Mouse (Mus musculus) lung, adult 2 months (tissue): Measurements from ENCODE around the gene Cep112. TPM values are rescaled to one million over a fixed set of nuclear protein-coding genes. Genes with fewer than 3 reads are reported as not detected.
A peak's percentile ranks its signal among the peaks of the same experiment; 100 is the strongest.

Source experiments
- DNase-seq: peaks from one replicate; pipeline ENCODE4 v3.0.0; 2022
- H3K4me1 ChIP-seq: fragments of 200-500 bp; 2 replicates; pipeline ENCODE4 v1.6.1; 2011; ENCODE audit warnings: low read length; ENCODE audit not compliant: control insufficient read depth, insufficient read depth
- H3K4me3 ChIP-seq: fragments of 200-500 bp; replicated peaks from 2 replicates; pipeline ENCODE3; 2011; ENCODE audit warnings: low read depth, mild to moderate bottlenecking, control low read depth, low read length; ENCODE audit errors: extremely low read depth
- CTCF ChIP-seq: fragments of 200-500 bp; IDR thresholded peaks from 2 replicates; pipeline ENCODE4 v1.5.1; 2011; ENCODE audit warnings: mild to moderate bottlenecking, low read length, control low read depth; ENCODE audit not compliant: insufficient read depth
- POLR2A ChIP-seq: fragments of 200-500 bp; IDR thresholded peaks from 2 replicates; pipeline ENCODE4 v1.6.1; 2011; ENCODE audit warnings: low read depth, mild to moderate bottlenecking, control low read depth, low read length, borderline replicate concordance; ENCODE audit errors: extremely low read depth
- WGBS: fragments of 180-500 bp; shearing (Covaris S2); methylation state at CpG from one replicate; pipeline ENCODE4 v1.1.7; 2018; 5-methylcytosine and 5-hydroxymethylcytosine counted together
- polyA plus RNA-seq: library from polyadenylated mRNA; depleted of rRNA; stranded (reverse); fragments of >200 nt; gene quantifications from 2 replicates; pipeline ENCODE4 v1.2.3, GENCODE M21; 2012

Cep112 gene
- polyA plus RNA-seq, 1 experiment: 0.39 TPM

- DNase-seq: no peak
- H3K4me3 ChIP-seq: no peak overlapping the region
- no peak for TF ChIP-seq POLR2A
- no peak for TF ChIP-seq CTCF
- 68% methylated on average over 8 of the region's 9 CpGs for WGBS
- no peaks in the 10 kb centered on the region for H3K4me1 ChIP-seq
These were observed 14.9 kb upstream of the Cep112 start for GRCm38 (mm10) chr11:108409876-108410644.

GRCm38 (mm10) chr11:108416360-108416759 lies 8.6 kb upstream of the Cep112 start:
- Histone ChIP-seq H3K4me3 (no peak overlapping the region), H3K4me1 (no peaks in the 10 kb centered on the region)
- no peak for DNase-seq
- 97% methylated on average over 1 of the region's 1 CpGs for WGBS
- TF ChIP-seq CTCF (no peak), POLR2A (no peak)

GRCm38 (mm10) chr11:108418540-108418939 lies 6.5 kb upstream of the Cep112 start:
- WGBS: 20% methylated on average over 1 of the region's 1 CpGs
- peak; percentile 14; the same call in 1 of the 2 replicates for TF ChIP-seq CTCF
- no peak for TF ChIP-seq POLR2A
- no peaks in the 10 kb centered on the region for H3K4me1 ChIP-seq
- H3K4me3 ChIP-seq: no peak overlapping the region
- DNase-seq: no peak

GRCm38 (mm10) chr11:108419242-108419641 lies 5.8 kb upstream of the Cep112 start:
- Histone ChIP-seq H3K4me1 (no peaks in the 10 kb centered on the region), H3K4me3 (no peak overlapping the region)
- WGBS: 81% methylated on average over 6 of the region's 6 CpGs
- TF ChIP-seq CTCF: no peak
- TF ChIP-seq POLR2A: no peak
- DNase-seq: no peak

- Histone ChIP-seq H3K4me1 (peaks cover 2% of the 10 kb centered on the region; the same call in 1 of the 2 replicates), H3K4me3 (no peak overlapping the region)
- 64% methylated on average over 4 of the region's 4 CpGs for whole genome bisulfite sequencing
- no peak for DNase-seq
- TF ChIP-seq CTCF: no peak
- no peak for TF ChIP-seq POLR2A
These were observed 4.2 kb upstream of the Cep112 start for GRCm38 (mm10) chr11:108420751-108421150.

- WGBS: 85% methylated on average over 7 of the region's 7 CpGs
- DNase-seq: no peak
- Histone ChIP-seq H3K4me1 (peaks cover 2% of the 10 kb centered on the region; the same call in 1 of the 2 replicates), H3K4me3 (no peak overlapping the region)
- no peak for TF ChIP-seq POLR2A
- no peak for TF ChIP-seq CTCF
These were observed 1.8 kb upstream of the Cep112 start for GRCm38 (mm10) chr11:108423221-108423620.

GRCm38 (mm10) chr11:108424111-108424510 lies 881 bp upstream of the Cep112 start:
- Histone ChIP-seq H3K4me1 (peaks cover 2% of the 10 kb centered on the region; the same call in 1 of the 2 replicates), H3K4me3 (no peak overlapping the region)
- WGBS: 18% methylated on average over 5 of the region's 5 CpGs
- no peak for DNase-seq
- TF ChIP-seq POLR2A: no peak
- no peak for TF ChIP-seq CTCF

- TF ChIP-seq CTCF (no peak), POLR2A (no peak)
- peak overlapping the region; percentile 50 for H3K4me3 ChIP-seq
- no peak for DNase-seq
- 9% methylated on average over 14 of the region's 14 CpGs for WGBS
- peaks cover 2% of the 10 kb centered on the region; the same call in 1 of the 2 replicates for H3K4me1 ChIP-seq
These were observed 565 bp downstream of the Cep112 start for GRCm38 (mm10) chr11:108425592-108425921.

- WGBS: 81% methylated on average over 3 of the region's 3 CpGs
- H3K4me3 ChIP-seq: no peak overlapping the region
- no peak for TF ChIP-seq POLR2A
- TF ChIP-seq CTCF: no peak
- H3K4me1 ChIP-seq: peaks cover 2% of the 10 kb centered on the region; the same call in 1 of the 2 replicates
- no peak for DNase-seq
These were observed 1.1 kb downstream of the Cep112 start for GRCm38 (mm10) chr11:108426086-108426485.

- Histone ChIP-seq H3K4me1 (peaks cover 2% of the 10 kb centered on the region; the same call in 1 of the 2 replicates), H3K4me3 (no peak overlapping the region)
- WGBS: 48% methylated on average over 6 of the region's 6 CpGs
- DNase-seq: no peak
- no peak for TF ChIP-seq POLR2A
- TF ChIP-seq CTCF: no peak
These were observed 2.2 kb downstream of the Cep112 start for GRCm38 (mm10) chr11:108427191-108427590.

- no peak overlapping the region for H3K4me3 ChIP-seq
- no peak for DNase-seq
- H3K4me1 ChIP-seq: peaks cover 2% of the 10 kb centered on the region; the same call in 1 of the 2 replicates
- no peak for TF ChIP-seq CTCF
- TF ChIP-seq POLR2A: no peak
- WGBS: 56% methylated on average over 2 of the region's 2 CpGs
These were observed 4.1 kb downstream of the Cep112 start for GRCm38 (mm10) chr11:108429076-108429475.
